Mouse (Mus musculus) C2C12 (cell line): ENCODE measurements around the gene Taf10. TPM values are rescaled to one million over a fixed set of nuclear protein-coding genes. Genes with fewer than 3 reads are reported as not detected.

Experiments
- H3K27me3 ChIP-seq: one replicate; pipeline ENCODE4 v1.6.1; 2011; ENCODE audit not compliant: control insufficient read depth, insufficient read depth, insufficient read length
- H3K36me3 ChIP-seq: one replicate; pipeline ENCODE4 v1.6.1; 2011; ENCODE audit not compliant: control insufficient read depth, insufficient read depth
- H3K4me3 ChIP-seq: one replicate; pipeline ENCODE4 v1.5.1; 2011; ENCODE audit warnings: mild to moderate bottlenecking, control low read depth; ENCODE audit not compliant: poor library complexity, insufficient read depth, severe bottlenecking
- H3K79me2 ChIP-seq: one replicate; pipeline ENCODE4 v1.6.1; 2011; ENCODE audit not compliant: control insufficient read depth, insufficient read depth
- H3K79me3 ChIP-seq: one replicate; pipeline ENCODE4 v1.6.1; 2011; ENCODE audit warnings: low read depth, control low read depth
- H3ac ChIP-seq: one replicate; pipeline ENCODE3; 2011; ENCODE audit warnings: low read depth; ENCODE audit not compliant: control insufficient read depth, insufficient read length
- CEBPB ChIP-seq: IDR thresholded peaks from one replicate; pipeline ENCODE4 v1.6.1; 2011; ENCODE audit warnings: low read depth, mild to moderate bottlenecking, control low read depth, moderate library complexity
- CTCF ChIP-seq: IDR thresholded peaks from one replicate; pipeline ENCODE4 v1.5.1; 2011; ENCODE audit not compliant: control insufficient read depth, insufficient read depth, insufficient read length
- FOSL1 ChIP-seq: IDR thresholded peaks from one replicate; pipeline ENCODE4 v1.8.0; 2011; ENCODE audit warnings: mild to moderate bottlenecking, low read length; ENCODE audit not compliant: poor library complexity, insufficient read depth, severe bottlenecking
- MAX ChIP-seq: IDR thresholded peaks from one replicate; pipeline ENCODE4 v1.6.1; 2011; ENCODE audit warnings: mild to moderate bottlenecking, control low read depth
- MYOD1 ChIP-seq: IDR thresholded peaks from one replicate; pipeline ENCODE4 v1.6.1; 2011; ENCODE audit warnings: low read depth; ENCODE audit not compliant: control insufficient read depth, insufficient read length
- MYOG ChIP-seq: IDR thresholded peaks from one replicate; pipeline ENCODE4 v1.6.1; 2011; ENCODE audit not compliant: control insufficient read depth, insufficient read length; ENCODE audit errors: extremely low read depth
- USF1 ChIP-seq: IDR thresholded peaks from one replicate; pipeline ENCODE4 v1.6.1; 2011; ENCODE audit warnings: low read depth, mild to moderate bottlenecking, control low read depth, moderate library complexity
- polyA plus RNA-seq: library from polyadenylated mRNA; unstranded; fragments of >200 nt; fragmentation: generic; extraction: Trizol; gene quantifications from one replicate; pipeline ENCODE4 v1.2.1, GENCODE M21; 2012; ENCODE audit warnings: missing spikeins

Taf10 gene
- polyA plus RNA-seq, 1 experiment, result 327 TPM

GRCm38 (mm10) chr7:105774661-105775060, 30.5 kb upstream of the Taf10 start:
- no peak overlapping the region for H3ac ChIP-seq
- no peaks in the 10 kb centered on the region for H3K36me3 ChIP-seq
- H3K79me2 ChIP-seq, result no peaks in the 10 kb centered on the region
- TF ChIP-seq CEBPB (no peak), CTCF (no peak), MAX (no peak), MYOG (no peak), MYOD1 (no peak), USF1 (no peak), FOSL1 (no peak)
- no peaks in the 10 kb centered on the region for H3K79me3 ChIP-seq
- H3K4me3 ChIP-seq, result no peak overlapping the region
- H3K27me3 ChIP-seq, result peaks cover 3% of the 10 kb centered on the region

GRCm38 (mm10) chr7:105773041-105773440, 28.9 kb upstream of the Taf10 start:
- no peak overlapping the region for H3ac ChIP-seq
- peaks cover 3% of the 10 kb centered on the region for H3K27me3 ChIP-seq
- no peak overlapping the region for H3K4me3 ChIP-seq
- TF ChIP-seq CTCF (no peak), MAX (no peak), MYOD1 (no peak), FOSL1 (no peak), MYOG (no peak), CEBPB (no peak), USF1 (no peak)
- no peaks in the 10 kb centered on the region for H3K79me2 ChIP-seq
- H3K79me3 ChIP-seq, result no peaks in the 10 kb centered on the region
- no peaks in the 10 kb centered on the region for H3K36me3 ChIP-seq

- Histone ChIP-seq H3K27me3 (peaks cover 3% of the 10 kb centered on the region), H3ac (no peak overlapping the region), H3K36me3 (no peaks in the 10 kb centered on the region), H3K4me3 (no peak overlapping the region), H3K79me2 (no peaks in the 10 kb centered on the region), H3K79me3 (no peaks in the 10 kb centered on the region)
- TF ChIP-seq MAX (no peak), MYOD1 (no peak), CTCF (no peak), FOSL1 (no peak), MYOG (no peak), USF1 (no peak), CEBPB (no peak)
Measured at GRCm38 (mm10) chr7:105772331-105772730, 28.2 kb upstream of the Taf10 start.

GRCm38 (mm10) chr7:105769959-105770358, 25.8 kb upstream of the Taf10 start:
- no peak overlapping the region for H3K4me3 ChIP-seq
- H3K36me3 ChIP-seq, result no peaks in the 10 kb centered on the region
- no peak for TF ChIP-seq FOSL1
- TF ChIP-seq USF1, result no peak
- TF ChIP-seq MYOD1, result no peak
- no peak for TF ChIP-seq CTCF
- no peak for TF ChIP-seq MYOG
- no peak for TF ChIP-seq MAX
- TF ChIP-seq CEBPB, result no peak
- no peaks in the 10 kb centered on the region for H3K79me3 ChIP-seq
- peaks cover 3% of the 10 kb centered on the region for H3K27me3 ChIP-seq
- no peak overlapping the region for H3ac ChIP-seq
- H3K79me2 ChIP-seq, result no peaks in the 10 kb centered on the region

- Histone ChIP-seq H3K27me3 (no peaks in the 10 kb centered on the region), H3ac (no peak overlapping the region), H3K4me3 (no peak overlapping the region), H3K36me3 (no peaks in the 10 kb centered on the region), H3K79me2 (no peaks in the 10 kb centered on the region), H3K79me3 (no peaks in the 10 kb centered on the region)
- no peak for TF ChIP-seq FOSL1
- no peak for TF ChIP-seq MYOD1
- TF ChIP-seq CTCF, result no peak
- no peak for TF ChIP-seq CEBPB
Measured at GRCm38 (mm10) chr7:105767729-105768165, 23.6 kb upstream of the Taf10 start.

- Histone ChIP-seq H3K4me3 (no peak overlapping the region), H3K27me3 (peaks cover 5% of the 10 kb centered on the region), H3ac (no peak overlapping the region), H3K79me3 (no peaks in the 10 kb centered on the region), H3K79me2 (no peaks in the 10 kb centered on the region), H3K36me3 (no peaks in the 10 kb centered on the region)
- no peak for TF ChIP-seq MYOG
- no peak for TF ChIP-seq USF1
- no peak for TF ChIP-seq FOSL1
- no peak for TF ChIP-seq CTCF
- no peak for TF ChIP-seq CEBPB
- no peak for TF ChIP-seq MAX
- TF ChIP-seq MYOD1, result no peak
Measured at GRCm38 (mm10) chr7:105764331-105764730, 20.2 kb upstream of the Taf10 start.
